Mouse (Mus musculus) cerebellum, postnatal 10 days (tissue): ENCODE data around the gene Lonp1.
A peak's percentile ranks its signal among the peaks of the same experiment; 100 is the strongest.
"Not testable (repeated sequence)": the region's sequence is repeated elsewhere in the genome, so short reads cannot be mapped to it uniquely, and the experiment has no call there.

ENCODE experiments used
- DNase-seq, 2 experiments: peaks; one replicate each; pipeline ENCODE4 v3.0.0; 2021; ENCODE audit warnings: mixed read lengths in 2 of 2

Lonp1 gene

DNA sequence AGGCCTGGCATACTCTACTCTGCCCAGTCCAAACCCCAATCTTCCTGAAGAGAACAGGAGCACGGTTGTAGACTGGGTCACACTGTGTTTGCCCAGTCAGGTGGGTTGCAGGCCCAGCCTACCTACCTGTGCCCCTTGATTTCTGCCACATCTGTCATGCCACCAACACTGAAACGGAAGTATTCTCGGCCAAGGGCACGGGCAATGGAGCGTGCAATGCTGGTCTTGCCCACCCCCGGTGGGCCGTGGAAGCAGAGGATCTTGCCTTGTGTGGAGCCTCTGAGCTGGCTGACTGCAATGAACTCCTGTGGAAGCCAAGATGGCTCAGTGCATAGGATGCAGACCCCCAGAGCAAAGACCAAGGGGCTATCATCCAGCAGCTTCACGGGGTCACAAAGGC lies 9.1 kb downstream of the Lonp1 start:
- no peak for DNase-seq

DNA sequence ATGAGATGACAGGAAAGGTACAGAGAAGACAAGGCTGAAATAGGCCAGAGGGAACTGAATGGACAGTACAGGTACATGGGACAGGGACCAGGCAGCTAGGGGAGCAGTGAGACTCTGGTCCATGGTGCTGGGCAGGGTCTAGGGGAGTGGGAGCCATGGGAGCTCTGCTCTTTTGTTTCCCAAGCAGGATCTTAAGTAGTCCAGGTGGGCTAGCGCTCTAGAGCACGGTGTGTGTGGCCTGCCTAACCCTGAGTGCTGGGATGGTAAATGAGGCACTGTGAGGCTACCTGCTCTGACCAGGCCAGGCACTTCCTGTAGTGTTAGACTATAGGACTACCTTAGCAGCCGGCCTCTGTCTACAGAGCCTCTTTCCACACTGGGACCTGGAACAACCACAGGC lies 10.0 kb downstream of the Lonp1 start:
- no peak for DNase-seq

DNA sequence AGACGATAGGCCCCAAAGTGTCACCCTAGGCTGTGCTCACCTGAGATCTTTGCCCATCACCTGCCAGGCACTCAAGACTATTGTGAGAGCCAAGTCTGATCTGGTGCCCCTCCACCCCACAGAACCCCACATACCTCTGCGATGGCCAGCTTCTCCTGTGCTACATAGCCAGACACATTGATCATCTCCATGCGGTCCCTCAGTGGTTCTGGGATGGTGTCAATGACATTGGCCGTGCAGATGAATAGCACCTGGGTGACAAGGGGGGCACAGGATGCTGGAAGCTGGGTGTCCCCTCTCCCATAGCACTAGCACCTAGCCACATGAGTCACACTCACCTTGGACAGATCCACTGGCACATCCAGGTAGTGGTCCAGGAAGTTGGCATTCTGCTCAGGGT lies 10.9 kb downstream of the Lonp1 start:
- no peak for DNase-seq

DNA sequence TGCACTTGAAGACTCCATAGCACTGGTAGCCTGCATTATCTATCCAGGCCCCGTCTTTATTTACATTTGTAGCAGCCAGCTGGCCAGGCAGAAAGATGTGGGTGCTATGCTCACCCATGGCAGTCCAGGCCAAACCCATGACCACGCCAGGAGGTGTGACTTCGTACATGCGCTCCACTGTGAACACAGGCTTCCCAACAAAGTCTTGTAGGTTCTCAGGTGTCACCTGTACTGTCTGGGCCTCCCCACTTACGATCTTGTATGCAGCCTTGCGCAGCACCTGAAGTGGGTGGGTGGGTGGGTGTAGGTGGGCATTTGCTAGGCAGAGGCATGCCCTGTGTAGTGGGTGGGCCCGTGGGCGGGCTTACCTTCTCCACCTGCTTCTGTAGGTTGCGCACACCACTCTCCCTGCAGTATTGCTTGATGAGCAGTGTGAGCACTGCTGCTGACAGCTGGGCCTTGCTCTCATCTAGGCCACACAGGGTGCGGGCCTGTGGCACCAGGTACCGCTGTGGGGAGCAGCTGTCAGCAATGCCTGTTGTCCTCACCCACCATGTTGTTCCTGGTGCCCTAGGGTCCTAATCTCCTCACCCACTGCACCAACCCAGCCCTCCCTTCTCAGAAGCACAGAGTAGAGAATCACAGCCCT lies 11.4 kb downstream of the Lonp1 start:
- no peak for DNase-seq

- peak; percentile 50 to 52 for DNase-seq
These were observed 12.1 kb downstream of the Lonp1 start for GRCm38 (mm10) chr17:56614391-56615135.

GRCm38 (mm10) chr17:56613893-56614292 lies 12.8 kb downstream of the Lonp1 start:
- peak; percentile 56 to 62 for DNase-seq

- DNase-seq = peak; percentile 98 to 99
These were observed 13.3 kb downstream of the Lonp1 start, which contains the start of gene Rpl36 for GRCm38 (mm10) chr17:56613236-56613844. TSS of gene Rpl36 (plus strand) at chr17:56613416.

- not testable (repeated sequence) for DNase-seq
These were observed 14.1 kb downstream of the Lonp1 start for GRCm38 (mm10) chr17:56612565-56612939.

DNA sequence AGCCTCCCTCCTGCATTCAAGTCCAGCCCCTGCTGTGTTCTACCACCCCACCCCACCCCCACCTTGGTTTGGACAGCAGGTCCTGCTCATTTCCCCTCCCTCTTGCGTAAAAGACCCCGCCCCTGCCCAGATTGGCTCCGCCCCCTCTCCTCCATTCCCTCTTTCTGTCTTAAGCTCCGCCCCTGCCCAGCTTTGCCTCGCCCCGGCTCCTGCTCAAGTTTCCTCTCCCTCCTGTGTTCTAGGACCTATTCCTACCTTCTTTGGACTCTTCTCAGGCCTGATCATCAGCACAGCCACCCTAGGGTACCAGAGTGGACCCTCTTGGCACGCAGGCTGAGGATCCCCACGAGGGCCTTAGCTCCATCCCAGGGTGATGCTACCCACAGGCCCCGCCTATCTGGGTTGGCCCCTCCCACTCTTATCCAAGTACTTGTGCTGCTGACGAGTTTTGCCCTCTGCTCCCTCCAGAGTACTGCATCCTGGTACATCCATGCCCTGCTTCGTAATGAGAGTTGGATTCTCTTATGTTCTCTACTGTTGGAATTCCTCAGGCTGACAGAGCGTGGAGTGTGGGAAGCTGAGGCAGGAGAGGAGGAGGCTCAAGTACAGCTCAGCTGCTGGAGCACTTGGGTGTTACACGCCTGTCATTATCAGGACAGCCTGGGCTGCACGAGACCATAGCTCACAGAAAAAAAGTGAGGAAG lies 14.7 kb downstream of the Lonp1 start:
- peak; percentile 62 for DNase-seq

DNA sequence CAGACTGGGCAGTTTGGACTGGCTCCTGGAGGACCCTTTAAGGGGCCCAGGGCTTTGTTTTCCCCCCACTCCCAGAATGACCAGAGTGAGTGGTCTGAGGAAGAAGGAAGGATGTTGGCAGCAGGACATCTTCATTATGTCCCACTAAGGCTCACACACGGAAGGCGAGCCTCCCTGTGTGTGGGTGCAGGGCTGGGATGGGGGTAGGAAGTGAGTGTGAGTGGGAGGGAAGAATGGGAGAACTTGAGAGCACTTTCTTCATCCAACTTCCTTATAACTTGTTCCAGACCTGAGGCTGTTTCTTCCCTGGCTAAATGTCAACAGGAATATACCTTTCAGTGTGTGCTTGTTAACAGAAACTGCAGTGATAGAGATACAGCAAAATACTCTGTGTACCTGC lies 15.4 kb downstream of the Lonp1 start:
- DNase-seq = no peak

DNA sequence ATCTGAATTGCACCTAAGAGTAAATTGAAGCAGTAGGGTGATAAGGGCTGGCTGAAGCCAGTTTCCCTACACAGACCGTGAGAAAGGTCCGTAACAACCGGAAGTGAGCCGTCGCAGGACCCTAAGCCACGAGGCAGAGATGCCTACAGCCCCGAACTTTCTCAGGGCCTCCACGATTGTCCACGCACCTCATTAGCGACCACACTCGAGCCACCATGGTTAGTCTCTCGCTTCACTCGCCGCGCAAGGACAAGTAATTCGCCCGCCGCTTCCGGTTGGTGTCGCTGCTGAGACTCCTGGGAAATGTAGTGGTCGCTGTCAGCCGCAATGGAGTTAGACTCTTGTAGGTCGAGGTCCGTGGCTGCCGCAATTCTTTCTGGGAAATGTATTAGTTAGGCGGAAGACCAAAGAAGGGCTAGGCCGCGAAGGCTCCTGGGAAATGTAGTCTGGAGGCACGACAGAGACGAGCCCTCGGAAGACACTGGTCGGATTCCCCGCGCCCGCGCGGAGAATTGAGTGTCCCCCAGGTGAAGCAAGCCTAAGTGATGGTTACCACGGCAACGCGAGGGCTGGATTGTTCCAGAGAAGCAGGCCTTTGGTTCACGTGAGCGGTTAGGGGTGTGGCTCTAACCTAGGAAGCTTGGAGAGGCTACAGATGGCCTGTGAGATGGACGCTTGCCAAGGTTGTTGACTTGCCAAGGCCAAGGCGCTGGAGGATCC lies 17.1 kb downstream of the Lonp1 start, which contains the start of gene 2410015M20Rik:
2410015M20Rik (minus strand) TSS at position 320 of the 720 bp plus-strand sequence.
- peak; percentile 97 to 98 for DNase-seq

GRCm38 (mm10) chr17:56608699-56609098 lies 18.0 kb downstream of the Lonp1 start:
- peak; percentile 37 to 51 for DNase-seq

DNA sequence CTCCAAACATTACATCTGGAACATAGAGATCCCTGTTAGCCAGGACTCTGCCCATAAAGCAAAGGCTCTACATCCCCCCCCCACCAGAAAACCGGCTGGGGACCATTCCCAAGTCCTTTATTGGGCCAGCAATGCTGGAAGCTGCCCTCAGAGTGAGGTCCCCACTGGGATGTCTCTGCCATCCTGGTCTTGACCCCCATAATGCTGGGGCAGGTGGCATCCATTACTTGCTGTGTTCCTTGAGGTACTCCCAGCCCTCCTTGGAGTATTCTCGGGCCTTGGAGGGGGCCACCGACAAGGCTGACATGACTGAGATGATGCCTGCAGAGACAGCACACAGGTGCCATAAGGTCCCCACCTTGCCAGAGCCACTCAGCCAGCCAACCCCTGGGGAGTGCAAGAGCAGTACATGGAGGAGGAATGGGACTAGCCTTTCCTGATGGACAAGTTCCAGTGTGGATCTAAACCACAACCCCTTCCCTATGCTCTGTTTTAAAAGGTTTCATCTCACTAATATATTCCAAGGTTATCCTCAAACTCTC lies 19.1 kb downstream of the Lonp1 start:
- peak in 1 of 2 experiments; percentile 37 for DNase-seq

DNA sequence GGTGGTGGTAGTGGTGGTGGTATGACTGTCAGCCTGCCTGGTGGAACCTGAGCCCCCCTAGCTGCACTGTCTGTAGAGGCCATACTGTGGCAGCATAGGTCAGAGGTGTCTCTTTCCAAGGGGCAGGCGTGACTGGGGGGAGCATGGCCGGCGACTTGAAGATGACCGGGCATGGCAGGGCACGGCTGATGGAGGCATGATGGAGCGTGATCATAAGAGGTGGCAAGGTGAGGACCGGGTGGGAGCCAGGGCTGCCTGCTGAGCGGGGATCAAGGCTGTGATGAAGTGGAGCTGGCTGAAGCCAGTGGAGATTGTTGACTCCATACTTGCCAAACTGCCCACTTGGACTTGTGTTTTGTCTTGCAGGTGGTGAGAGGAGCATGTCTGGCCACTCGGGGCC lies 21.3 kb downstream of the Lonp1 start:
- DNase-seq = no peak

GRCm38 (mm10) chr17:56604422-56604821 lies 22.3 kb downstream of the Lonp1 start:
- DNase-seq = no peak

GRCm38 (mm10) chr17:56604070-56604380 lies 22.7 kb downstream of the Lonp1 start:
- DNase-seq = no peak

DNA sequence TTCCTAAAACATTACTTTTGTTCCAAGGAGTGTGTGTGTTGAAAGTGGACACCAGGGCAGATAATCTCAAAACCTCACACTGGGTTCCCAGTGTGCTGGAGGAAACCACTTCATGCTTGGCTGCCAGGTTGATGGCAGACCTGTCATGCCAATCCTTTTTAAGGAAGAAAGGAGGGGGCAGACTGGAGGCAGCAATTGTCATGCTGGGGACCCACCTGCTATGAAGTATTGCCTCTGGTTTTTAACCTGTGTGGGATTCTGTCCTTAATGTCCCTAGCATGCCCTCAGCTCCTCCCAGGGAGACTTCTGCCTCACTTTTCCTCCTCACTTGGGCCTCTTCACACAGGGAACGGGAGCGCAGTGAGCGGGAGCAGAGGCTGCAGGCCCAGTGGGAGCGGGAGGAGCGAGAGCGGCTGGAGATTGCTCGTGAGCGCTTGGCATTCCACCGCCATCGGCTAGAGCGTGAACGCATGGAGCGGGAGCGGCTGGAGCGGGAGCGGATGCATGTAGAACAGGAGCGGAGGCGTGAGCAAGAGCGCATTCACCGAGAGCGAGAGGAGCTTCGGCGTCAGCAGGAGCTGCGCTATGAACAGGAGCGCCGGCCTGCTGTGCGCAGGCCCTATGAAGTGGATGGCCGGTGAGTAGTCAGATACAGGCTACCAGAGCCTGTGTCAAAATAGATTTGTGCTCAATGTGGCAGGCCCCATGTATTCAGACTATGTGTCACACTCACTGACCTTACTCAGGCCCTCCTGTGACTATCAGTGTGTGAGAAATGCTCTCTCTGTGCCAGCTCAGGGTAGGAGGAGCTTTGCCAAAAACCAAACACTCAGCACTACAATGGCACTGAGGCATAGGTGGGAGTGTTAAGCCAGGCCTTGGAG lies 23.3 kb downstream of the Lonp1 start:
- DNase-seq = peak; percentile 57

GRCm38 (mm10) chr17:56593527-56594271 lies 33.0 kb downstream of the Lonp1 start:
- peak; percentile 49 to 50 for DNase-seq

GRCm38 (mm10) chr17:56592553-56592952 lies 34.1 kb downstream of the Lonp1 start:
- no peak for DNase-seq

DNA sequence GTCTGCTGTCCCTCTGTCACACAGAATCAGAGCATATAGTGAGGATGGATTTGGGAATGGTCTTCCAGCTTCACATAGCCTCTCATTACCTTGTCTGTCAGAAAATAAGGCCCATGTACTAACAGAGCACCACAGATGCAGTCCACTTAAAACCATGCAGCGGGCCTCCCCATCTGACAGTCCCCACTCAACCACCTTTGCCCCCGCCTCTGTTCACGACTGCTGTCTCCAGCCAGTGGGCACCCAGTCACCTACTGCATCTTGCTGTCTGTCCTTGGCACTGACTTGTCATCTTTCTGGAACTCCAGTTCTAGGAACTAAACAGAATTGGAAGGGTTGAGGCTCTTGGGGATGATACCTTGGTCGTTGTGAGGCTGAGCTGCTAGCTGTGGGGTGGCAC lies 37.8 kb downstream of the Lonp1 start:
- DNase-seq = no peak

DNA sequence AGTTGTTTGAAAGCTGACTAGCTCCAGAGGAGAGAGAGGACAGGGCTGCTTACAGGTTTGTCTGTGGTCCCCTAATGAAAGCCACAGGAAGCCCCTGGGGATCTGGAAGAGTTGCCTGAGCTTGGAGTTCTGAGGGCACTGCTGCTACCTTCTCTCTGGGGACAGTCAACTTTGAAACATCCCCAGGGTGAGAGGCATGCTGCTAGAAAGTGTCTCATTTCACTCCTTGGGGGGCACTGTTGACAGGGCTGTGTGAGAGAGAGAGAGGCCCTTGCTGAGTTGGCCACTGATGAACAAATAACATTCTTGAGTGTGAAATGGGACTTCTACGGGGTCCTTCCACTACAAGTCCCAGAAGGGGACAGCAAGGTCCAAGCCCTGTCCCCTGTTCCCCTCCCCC lies 38.9 kb downstream of the Lonp1 start:
- DNase-seq = no peak
